Mouse (Mus musculus): ENCODE results near the gene Nckap5. TPM values are rescaled to one million over a fixed set of nuclear protein-coding genes. Genes with fewer than 3 reads are reported as not detected.

Gene Nckap5
- total and polyA plus RNA-seq, 3 experiments, result not detected

- in situ Hi-C loops (cut with MboI; ENCODE audit: low pct_ligation_motif_present, low pct_unique_long_range_greater_than_20kb, low sequenced_read_pairs) (no loop called here), dilution Hi-C loops (cut with MboI; ENCODE audit: extremely low pct_ligation_motif_present, extremely low pct_unique_long_range_greater_than_20kb, low sequenced_read_pairs) (no loop called here)
- TF ChIP-seq UBTF (IDR thresholded peaks at IDR 0.05; ENCODE audit: low read depth, low read length), result no peak
- no peak for TF ChIP-seq TCF12 (IDR thresholded peaks at IDR 0.05; ENCODE audit: low read depth, low read length)
- no peak for TF ChIP-seq RCOR1 (conservative IDR thresholded peaks at IDR 0.05; ENCODE audit: low read depth, low read length)
- TF ChIP-seq GABPA (IDR thresholded peaks at IDR 0.05; ENCODE audit: insufficient replicate concordance, low read depth, low read length), result no peak
- TF ChIP-seq ZMIZ1 (IDR thresholded peaks at IDR 0.05; ENCODE audit: low read depth, low read length), result no peak
- TF ChIP-seq EP300 (IDR thresholded peaks at IDR 0.05; ENCODE audit: low read length), result no peak
- TF ChIP-seq MYC (IDR thresholded peaks at IDR 0.05; ENCODE audit: low read depth, low read length), result no peak
- TF ChIP-seq USF2 (conservative IDR thresholded peaks at IDR 0.05; ENCODE audit: low read depth, low read length), result no peak
- no peak for TF ChIP-seq NRF1 (IDR thresholded peaks at IDR 0.05; ENCODE audit: low read depth, low read length)
- no peak for TF ChIP-seq BHLHE40 (IDR thresholded peaks at IDR 0.05; ENCODE audit: low read depth, low read length)
- TF ChIP-seq CTCF (conservative IDR thresholded peaks at IDR 0.05 in 1 of 2, IDR thresholded peaks at IDR 0.05 in 1 of 2; ENCODE audit: low read depth in 2 of 2, low read length in 2 of 2), result no peak
- TF ChIP-seq POLR2A (IDR thresholded peaks at IDR 0.05; ENCODE audit: low read depth, low read length), result no peak
- no peak for TF ChIP-seq ELF1 (IDR thresholded peaks at IDR 0.05; ENCODE audit: low read depth, low read length)
- TF ChIP-seq TBP (conservative IDR thresholded peaks at IDR 0.05; ENCODE audit: low read depth, low read length), result no peak
- Histone ChIP-seq H3K36me3 (replicated peaks in 1 of 2; ENCODE audit: control insufficient read depth in 1 of 2, insufficient read depth in 1 of 2, low read length in 1 of 2) (no peaks in the 10 kb centered on the region), H3K9ac (ENCODE audit: insufficient read depth, low read depth) (no peak overlapping the region), H3K4me1 (ENCODE audit: control insufficient read depth in 1 of 2, insufficient read depth in 2 of 2) (no peaks in the 10 kb centered on the region), H3K79me2 (replicated peaks; ENCODE audit: control insufficient read depth, extremely low read depth, insufficient read depth, poor library complexity, severe bottlenecking) (no peaks in the 10 kb centered on the region; the same call in 1 of the 2 replicates), H3K27me3 (replicated peaks) (peaks cover 24% of the 10 kb centered on the region), H3K9me3 (replicated peaks; ENCODE audit: low read length) (no peaks in the 10 kb centered on the region), H3K4me2 (ENCODE audit: insufficient read depth, low read depth, poor library complexity, severe bottlenecking) (no peak overlapping the region), H3K27ac (ENCODE audit: insufficient read depth, low read depth) (no peak overlapping the region), H3K4me3 (replicated peaks in 1 of 3; ENCODE audit: low read depth in 2 of 3, low read length in 2 of 3, poor library complexity in 1 of 3) (no peak overlapping the region)
- no peak for DNase-seq (ENCODE audit: extremely low read depth)
Observed at GRCm38 (mm10) chr1:126846317-126846716, 15.7 kb upstream of the Nckap5 start.

GRCm38 (mm10) chr1:126832885-126833284 lies 2.3 kb upstream of the Nckap5 start:
- peaks cover 24% of the 10 kb centered on the region for H3K27me3 ChIP-seq (replicated peaks)
- no peak overlapping the region for H3K9ac ChIP-seq (ENCODE audit: insufficient read depth, low read depth)
- H3K4me3 ChIP-seq (replicated peaks in 1 of 3; ENCODE audit: low read depth in 2 of 3, low read length in 2 of 3, poor library complexity in 1 of 3), result no peak overlapping the region
- no peak for TF ChIP-seq CHD1 (IDR thresholded peaks at IDR 0.05; ENCODE audit: low read depth, low read length)
- no peak for TF ChIP-seq JUN (IDR thresholded peaks at IDR 0.05; ENCODE audit: insufficient read depth, low read depth, low read length)
- no peak for TF ChIP-seq KAT2A (IDR thresholded peaks at IDR 0.05; ENCODE audit: insufficient replicate concordance, low read length)
- no peak for TF ChIP-seq UBTF (IDR thresholded peaks at IDR 0.05; ENCODE audit: low read depth, low read length)
- TF ChIP-seq MEF2A (IDR thresholded peaks at IDR 0.05; ENCODE audit: borderline replicate concordance, low read depth, low read length), result no peak
- no peak for TF ChIP-seq TBP (conservative IDR thresholded peaks at IDR 0.05; ENCODE audit: low read depth, low read length)
- no peak for TF ChIP-seq NELFE (IDR thresholded peaks at IDR 0.05; ENCODE audit: low read depth, low read length)
- no peak for TF ChIP-seq USF2 (conservative IDR thresholded peaks at IDR 0.05; ENCODE audit: low read depth, low read length)
- no peak for TF ChIP-seq EP300 (IDR thresholded peaks at IDR 0.05; ENCODE audit: low read length)
- TF ChIP-seq IRF4 (IDR thresholded peaks at IDR 0.05; ENCODE audit: low read depth, low read length), result no peak
- no peak for TF ChIP-seq RCOR1 (conservative IDR thresholded peaks at IDR 0.05; ENCODE audit: low read depth, low read length)
- H3K36me3 ChIP-seq (replicated peaks in 1 of 2; ENCODE audit: control insufficient read depth in 1 of 2, insufficient read depth in 1 of 2, low read length in 1 of 2), result no peaks in the 10 kb centered on the region
- H3K4me2 ChIP-seq (ENCODE audit: insufficient read depth, low read depth, poor library complexity, severe bottlenecking), result no peak overlapping the region
- H3K79me2 ChIP-seq (replicated peaks; ENCODE audit: control insufficient read depth, extremely low read depth, insufficient read depth, poor library complexity, severe bottlenecking), result no peaks in the 10 kb centered on the region
- dilution Hi-C loops (cut with MboI; ENCODE audit: extremely low pct_ligation_motif_present, extremely low pct_unique_long_range_greater_than_20kb, low sequenced_read_pairs), result no loop called here
- DNase-seq (ENCODE audit: extremely low read depth), result no peak
- no peak overlapping the region for H3K27ac ChIP-seq (ENCODE audit: insufficient read depth, low read depth)
- no peaks in the 10 kb centered on the region for H3K9me3 ChIP-seq (replicated peaks; ENCODE audit: low read length)
- no peaks in the 10 kb centered on the region for H3K4me1 ChIP-seq (ENCODE audit: control insufficient read depth in 1 of 2, insufficient read depth in 2 of 2)
- in situ Hi-C loops (cut with MboI; ENCODE audit: low pct_ligation_motif_present, low pct_unique_long_range_greater_than_20kb, low sequenced_read_pairs), result no loop called here
